Mouse (Mus musculus) splenic B cell, adult 2 months (primary cell): ENCODE results near the gene Srebf1.

Source experiments
- DNase-seq: peaks from one replicate; pipeline ENCODE4 v3.0.0-alpha.2; 2011; ENCODE audit warnings: low read depth, low spot score
- H3K27me3 ChIP-seq: 2 replicates; pipeline ENCODE4 v1.6.1; 2012; ENCODE audit warnings: mild to moderate bottlenecking, low read length, moderate library complexity, mixed read lengths; ENCODE audit not compliant: control insufficient read depth, poor library complexity, insufficient read depth, severe bottlenecking
- H3K36me3 ChIP-seq: 2 replicates; pipeline ENCODE4 v1.6.1; 2012; ENCODE audit warnings: mild to moderate bottlenecking, low read length, moderate library complexity, mixed read lengths; ENCODE audit not compliant: control insufficient read depth, poor library complexity, insufficient read depth, severe bottlenecking

The Srebf1 gene

GRCm38 (mm10) chr11:60224676-60225075, 2.3 kb upstream of the Srebf1 start:
- Histone ChIP-seq H3K36me3 (no peaks in the 10 kb centered on the region), H3K27me3 (no peaks in the 10 kb centered on the region)
- no peak for DNase-seq

- no peak for DNase-seq
- H3K27me3 ChIP-seq, result no peaks in the 10 kb centered on the region
Measured at GRCm38 (mm10) chr11:60222085-60222468, 304 bp downstream of the Srebf1 start.

GRCm38 (mm10) chr11:60221425-60221824, 956 bp downstream of the Srebf1 start:
- no peak for DNase-seq
- Histone ChIP-seq H3K36me3 (no peaks in the 10 kb centered on the region), H3K27me3 (no peaks in the 10 kb centered on the region)

More at GRCm38 (mm10) chr11:60222085-60222468, 304 bp downstream of the Srebf1 start:
- H3K36me3 ChIP-seq, result no peaks in the 10 kb centered on the region

GRCm38 (mm10) chr11:60220291-60220804, 2.0 kb downstream of the Srebf1 start:
- DNase-seq, result peak; percentile 92
- Histone ChIP-seq H3K36me3 (no peaks in the 10 kb centered on the region; the same call in 1 of the 2 replicates), H3K27me3 (no peaks in the 10 kb centered on the region)

- H3K36me3 ChIP-seq, result no peaks in the 10 kb centered on the region; the same call in 1 of the 2 replicates
- no peak for DNase-seq
- H3K27me3 ChIP-seq, result no peaks in the 10 kb centered on the region
Measured at GRCm38 (mm10) chr11:60219609-60220008, 2.8 kb downstream of the Srebf1 start.

GRCm38 (mm10) chr11:60217467-60217866, 4.9 kb downstream of the Srebf1 start:
- Histone ChIP-seq H3K27me3 (no peaks in the 10 kb centered on the region), H3K36me3 (no peaks in the 10 kb centered on the region; the same call in 1 of the 2 replicates)
- no peak for DNase-seq

- no peaks in the 10 kb centered on the region for H3K27me3 ChIP-seq
- no peak for DNase-seq
- no peaks in the 10 kb centered on the region; the same call in 1 of the 2 replicates for H3K36me3 ChIP-seq
Measured at GRCm38 (mm10) chr11:60216671-60217070, 5.7 kb downstream of the Srebf1 start.

GRCm38 (mm10) chr11:60213266-60213665, 9.1 kb downstream of the Srebf1 start:
- no peaks in the 10 kb centered on the region for H3K27me3 ChIP-seq
- H3K36me3 ChIP-seq, result no peaks in the 10 kb centered on the region; the same call in 1 of the 2 replicates
- DNase-seq, result no peak

- Histone ChIP-seq H3K27me3 (no peaks in the 10 kb centered on the region), H3K36me3 (no peaks in the 10 kb centered on the region; the same call in 1 of the 2 replicates)
- no peak for DNase-seq
Measured at GRCm38 (mm10) chr11:60211761-60212160, 10.6 kb downstream of the Srebf1 start.

- Histone ChIP-seq H3K27me3 (no peaks in the 10 kb centered on the region), H3K36me3 (no peaks in the 10 kb centered on the region; the same call in 1 of the 2 replicates)
- DNase-seq, result no peak
Measured at GRCm38 (mm10) chr11:60211152-60211551, 11.2 kb downstream of the Srebf1 start.

- Histone ChIP-seq H3K27me3 (no peaks in the 10 kb centered on the region), H3K36me3 (no peaks in the 10 kb centered on the region)
- DNase-seq, result peak; percentile 94
Measured at GRCm38 (mm10) chr11:60210305-60210724, 12.1 kb downstream of the Srebf1 start.

GRCm38 (mm10) chr11:60209933-60210249, 12.5 kb downstream of the Srebf1 start:
- Histone ChIP-seq H3K27me3 (no peaks in the 10 kb centered on the region), H3K36me3 (peaks cover 2% of the 10 kb centered on the region; the same call in 1 of the 2 replicates)
- no peak for DNase-seq

GRCm38 (mm10) chr11:60209217-60209932, 13.0 kb downstream of the Srebf1 start:
- Histone ChIP-seq H3K27me3 (no peaks in the 10 kb centered on the region), H3K36me3 (peaks cover 2% of the 10 kb centered on the region; the same call in 1 of the 2 replicates)
- no peak for DNase-seq

- Histone ChIP-seq H3K27me3 (no peaks in the 10 kb centered on the region), H3K36me3 (peaks cover 4% of the 10 kb centered on the region; the same call in 1 of the 2 replicates)
- DNase-seq, result no peak
Measured at GRCm38 (mm10) chr11:60208712-60209111, 13.7 kb downstream of the Srebf1 start.

- DNase-seq, result no peak
- H3K27me3 ChIP-seq, result no peaks in the 10 kb centered on the region
- H3K36me3 ChIP-seq, result peaks cover 4% of the 10 kb centered on the region; the same call in 1 of the 2 replicates
Measured at GRCm38 (mm10) chr11:60208201-60208600, 14.2 kb downstream of the Srebf1 start.
